Mouse (Mus musculus) layer of hippocampus, adult 18-20 months (tissue): Measurements from ENCODE around the gene Slc6a20b. TPM values are rescaled to one million over a fixed set of nuclear protein-coding genes. Genes with fewer than 3 reads are reported as not detected.
A peak's percentile ranks its signal among the peaks of the same experiment; 100 is the strongest.
"Not testable (repeated sequence)": the region's sequence is repeated elsewhere in the genome, so short reads cannot be mapped to it uniquely, and the experiment has no call there.

Source experiments
- DNase-seq, 2 experiments: peaks; one replicate each; pipeline ENCODE4 v3.0.0; 2022; ENCODE audit warnings: low spot score in 2 of 2
- long read RNA-seq: library from polyadenylated mRNA; stranded (forward); transcript quantifications from one replicate; pipeline ENCODE4 v2.0.0, GENCODE M21; 2021
- total RNA-seq, 2 experiments: library from RNA; stranded (reverse); gene quantifications; 2 replicates each; pipeline ENCODE4 v1.2.3; 2021

Slc6a20b gene
- total RNA-seq: under 1 TPM; 0.17 to 0.28 TPM
- long read RNA-seq: 0 reads

DNA sequence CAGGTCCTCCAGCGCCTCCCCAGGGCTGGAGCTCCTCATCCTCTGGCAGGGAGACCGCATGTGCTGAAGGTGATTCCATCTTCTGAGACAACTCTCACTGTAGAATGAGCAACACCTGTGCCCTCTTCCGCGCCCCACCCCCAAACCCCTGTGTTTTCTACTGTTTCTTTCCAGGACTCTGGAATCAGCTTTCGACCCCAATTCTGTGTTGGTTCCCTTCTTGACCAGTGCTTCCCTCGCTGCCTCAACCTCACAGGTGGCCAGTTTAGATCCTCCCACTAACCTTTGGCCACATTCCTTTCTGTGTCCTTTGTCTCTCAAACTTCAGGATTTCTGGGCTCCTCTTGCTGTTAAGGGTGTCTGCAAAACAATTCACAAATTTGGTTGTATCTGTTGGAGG lies at the start of gene Slc6a20b:
Slc6a20b (minus strand) TSS at position 285 of the 400 bp plus-strand sequence.
- no peak for DNase-seq

GRCm38 (mm10) chr9:123679198-123679597 lies 46.8 kb upstream of the Slc6a20b start:
- DNase-seq: no peak

- no peak for DNase-seq
These were observed 46.2 kb upstream of the Slc6a20b start, which contains the start of the genes Ccr9 and Slc6a20a for GRCm38 (mm10) chr9:123678327-123679105. TSS of gene Ccr9 (plus strand) at chr9:123678439. TSS of gene Slc6a20a (minus strand) at chr9:123678885.

DNA sequence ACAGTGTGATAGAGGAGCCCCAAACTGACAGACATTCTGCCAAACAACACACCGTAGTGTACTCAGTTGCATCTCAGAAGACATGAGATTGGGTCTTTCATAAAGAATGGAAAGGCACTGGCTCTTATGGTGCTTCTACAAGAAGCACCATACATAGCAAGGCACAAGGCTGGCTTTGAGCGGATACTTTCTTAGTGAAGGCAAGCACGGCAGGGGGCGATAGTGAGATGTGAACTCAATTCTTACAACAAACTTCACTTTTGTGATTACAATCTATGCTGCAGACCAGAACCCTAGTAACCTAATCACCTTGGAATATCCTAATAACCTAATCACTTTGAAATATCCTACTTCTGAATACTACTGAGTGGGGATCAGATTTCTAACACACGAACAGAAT lies 33.3 kb upstream of the Slc6a20b start:
- DNase-seq: peak in 1 of 2 experiments; percentile 52

DNA sequence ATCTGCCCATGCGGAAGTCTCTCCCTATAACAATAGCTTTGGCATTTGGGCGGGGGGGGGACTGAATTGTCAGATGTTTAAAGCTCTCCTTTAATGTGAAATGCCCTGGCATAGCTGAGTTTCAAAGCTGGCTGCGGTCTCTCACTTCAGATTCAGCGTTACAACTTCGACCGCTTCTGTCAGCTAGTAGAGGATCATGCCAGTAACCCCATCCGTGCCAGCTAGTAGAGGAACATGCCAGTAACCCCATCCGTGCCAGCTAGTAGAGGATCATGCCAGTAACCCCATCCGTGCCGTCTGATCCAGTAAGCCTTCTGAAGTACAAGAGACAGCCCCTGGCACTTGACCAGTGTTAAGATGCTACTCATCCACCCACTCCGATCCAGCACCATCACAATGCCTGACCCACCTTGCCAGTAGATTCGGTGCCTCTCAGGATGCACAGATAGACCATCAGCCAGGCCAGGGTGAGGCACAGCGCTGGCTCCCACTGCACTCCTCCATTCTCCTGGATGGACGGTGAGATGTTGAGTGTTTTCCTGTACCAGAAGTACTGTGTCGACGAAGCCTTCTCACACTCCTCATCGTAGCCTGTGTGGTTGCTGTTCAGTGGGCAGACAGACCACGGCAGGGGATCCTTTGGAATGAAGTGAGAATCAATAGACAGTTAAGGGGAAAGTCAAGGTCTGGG lies 27.8 kb upstream of the Slc6a20b start:
- DNase-seq: not testable (repeated sequence)

DNA sequence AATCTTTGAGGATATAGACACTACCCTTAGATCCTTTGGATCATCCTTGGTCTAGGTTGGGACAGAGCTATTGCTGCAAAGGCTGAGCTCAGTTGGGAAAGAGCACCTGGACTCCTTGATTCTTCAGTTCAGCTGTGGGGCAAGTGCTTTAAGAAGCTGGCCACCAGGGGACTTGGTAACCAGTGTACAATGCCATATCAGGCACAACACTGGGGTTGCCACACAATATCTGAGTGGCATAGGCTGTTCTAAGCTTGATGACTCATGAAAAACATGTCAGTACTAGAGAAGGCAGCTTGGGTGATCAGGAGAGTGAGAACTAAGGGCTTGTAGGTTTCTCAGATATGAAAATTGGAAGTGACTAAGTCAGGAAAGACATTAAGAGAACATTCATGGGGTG lies 26.6 kb upstream of the Slc6a20b start:
- DNase-seq: no peak

DNA sequence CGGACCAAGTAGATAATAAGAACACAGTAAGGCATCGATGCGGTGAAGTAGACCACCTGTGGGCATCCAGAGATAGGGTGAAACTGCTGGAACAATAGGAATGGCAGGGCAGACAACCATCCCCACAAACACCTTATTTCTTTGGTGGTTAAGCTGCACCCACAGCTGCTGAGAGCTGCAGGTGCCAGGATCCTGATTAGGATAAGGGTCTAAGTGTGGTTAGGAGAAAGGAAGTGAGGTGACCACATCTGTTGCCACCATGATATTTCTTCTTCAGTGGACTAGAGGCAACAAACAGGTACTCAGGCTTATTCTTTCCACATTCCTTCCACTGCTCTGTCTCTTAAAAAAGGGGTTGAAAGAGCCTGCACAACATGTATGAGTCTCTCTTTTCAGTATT lies 25.1 kb upstream of the Slc6a20b start:
- DNase-seq: no peak

- DNase-seq: no peak
These were observed 19.0 kb upstream of the Slc6a20b start for GRCm38 (mm10) chr9:123651369-123651768.

GRCm38 (mm10) chr9:123649785-123650511 lies 17.6 kb upstream of the Slc6a20b start:
- DNase-seq: no peak

DNA sequence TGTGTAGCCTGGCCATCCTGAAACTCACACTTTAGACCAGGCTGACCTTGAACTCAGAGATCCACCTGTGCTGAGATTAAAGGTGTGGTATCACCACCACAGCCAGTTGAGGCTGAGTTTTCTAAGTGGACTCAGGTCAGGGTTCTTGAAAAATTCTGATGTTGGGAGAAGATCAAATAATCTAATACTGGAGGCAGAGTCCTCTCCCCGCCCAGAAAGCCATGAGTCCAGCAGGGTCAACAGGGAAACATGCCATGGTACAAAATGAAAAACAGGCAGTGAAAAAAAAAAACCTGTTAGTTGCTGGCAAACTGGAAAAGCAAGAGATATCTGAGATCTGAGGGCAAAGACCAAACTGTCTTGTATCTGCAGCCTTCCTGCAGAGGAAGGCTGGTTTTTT lies 7.7 kb upstream of the Slc6a20b start:
- no peak for DNase-seq

GRCm38 (mm10) chr9:123638668-123639089 lies 6.3 kb upstream of the Slc6a20b start:
- DNase-seq: peak in 1 of 2 experiments; percentile 49

- no peak for DNase-seq
These were observed 5.9 kb upstream of the Slc6a20b start for GRCm38 (mm10) chr9:123638231-123638630.

GRCm38 (mm10) chr9:123636771-123637170 lies 4.4 kb upstream of the Slc6a20b start:
- no peak for DNase-seq

DNA sequence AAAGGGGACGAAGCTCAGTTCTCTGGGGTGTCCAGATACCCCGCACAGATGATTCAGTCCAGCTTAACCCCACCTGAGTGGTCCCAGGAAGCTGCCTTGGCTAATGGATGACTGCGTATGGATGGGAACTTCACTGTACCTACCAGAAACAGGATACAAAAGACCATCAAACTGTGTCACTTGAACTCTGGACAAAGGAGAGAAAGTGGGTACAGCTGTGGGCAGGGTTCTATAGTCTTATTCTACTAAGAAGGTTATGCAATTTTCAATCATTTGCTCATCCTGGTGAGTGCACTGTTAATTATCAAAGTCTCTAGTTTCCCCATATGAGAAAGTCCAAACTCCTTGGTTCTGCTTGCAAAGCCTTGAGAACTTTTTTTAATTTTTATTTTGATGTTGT lies 628 bp upstream of the Slc6a20b start:
- DNase-seq: no peak

DNA sequence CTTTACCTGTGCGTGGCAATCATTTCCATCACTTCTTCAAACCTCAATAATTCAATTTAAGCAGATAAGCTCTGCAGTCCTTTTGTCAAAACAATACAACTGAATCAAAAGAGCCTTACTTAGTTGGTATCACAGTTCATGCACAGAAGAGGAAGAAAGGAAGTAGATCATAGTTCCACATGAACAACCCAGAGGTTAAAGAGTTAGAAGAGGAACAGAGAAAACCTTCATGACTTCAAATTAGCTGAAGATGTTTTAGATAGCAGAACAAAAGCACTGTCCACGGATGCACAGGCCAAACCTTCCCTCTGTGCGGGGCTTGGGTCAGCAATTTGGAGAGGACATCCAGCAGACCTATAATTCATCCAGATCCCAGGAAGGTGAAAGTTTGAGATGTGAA lies 699 bp downstream of the Slc6a20b start:
- no peak for DNase-seq

DNA sequence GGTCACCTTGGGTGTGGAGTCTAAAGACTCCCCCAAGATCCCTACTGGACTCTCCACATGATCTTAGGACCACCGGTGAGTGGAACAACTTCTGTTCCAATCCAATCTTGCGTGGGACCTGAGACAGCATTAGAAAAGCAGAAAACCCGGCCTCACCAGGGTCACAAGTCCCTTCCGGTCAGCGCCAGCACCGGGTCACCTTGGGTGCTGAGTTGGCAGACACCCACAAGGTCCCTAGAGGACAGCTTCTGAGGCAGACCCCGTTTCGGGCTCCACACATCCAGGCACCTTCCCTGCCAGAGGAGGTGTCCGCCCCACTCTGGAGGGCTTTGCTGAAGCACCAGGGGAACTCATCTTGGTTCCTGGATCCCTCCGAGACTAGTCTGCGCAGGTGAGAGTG lies 6.5 kb downstream of the Slc6a20b start:
- no peak for DNase-seq

DNA sequence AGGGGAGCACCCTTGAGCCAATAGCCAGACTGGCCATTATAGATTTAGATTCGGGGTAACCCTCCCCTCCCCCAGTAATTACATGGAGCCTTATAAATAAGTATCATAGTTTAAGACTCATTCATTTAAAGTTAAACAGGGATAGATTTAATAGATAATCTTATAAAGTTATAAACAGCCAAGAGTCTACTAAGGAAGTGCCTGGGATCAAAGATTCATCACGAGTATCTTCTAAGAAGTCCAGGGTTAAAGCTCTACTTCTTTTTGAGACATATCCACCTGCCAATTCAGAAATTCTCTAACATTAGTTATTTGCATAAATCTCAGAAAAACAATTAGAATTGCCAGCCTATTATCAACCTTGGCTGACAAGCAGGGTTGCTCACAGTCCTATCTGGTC lies 7.6 kb downstream of the Slc6a20b start:
- DNase-seq: no peak

- DNase-seq: no peak
These were observed 11.9 kb downstream of the Slc6a20b start for GRCm38 (mm10) chr9:123620311-123621098.

DNA sequence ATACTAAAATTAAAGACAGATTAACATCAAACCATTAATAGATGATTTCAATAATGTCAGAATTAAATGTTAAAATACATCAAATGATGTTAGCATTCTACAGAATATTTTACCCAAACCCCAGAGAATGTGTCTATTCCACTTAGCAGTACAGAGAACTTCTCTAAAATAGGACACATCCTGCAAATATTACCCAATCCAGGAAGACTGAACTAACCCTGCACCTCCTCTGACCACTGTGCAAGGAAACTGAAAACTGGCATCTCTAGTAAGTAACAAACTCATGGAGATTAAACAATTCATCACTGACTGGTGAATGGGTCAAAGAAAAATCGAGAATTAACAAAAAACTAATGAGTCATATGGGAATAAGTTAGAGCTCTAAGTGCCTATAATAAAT lies 30.8 kb downstream of the Slc6a20b start:
- DNase-seq: no peak

GRCm38 (mm10) chr9:123597376-123597775 lies 35.0 kb downstream of the Slc6a20b start:
- no peak for DNase-seq

DNA sequence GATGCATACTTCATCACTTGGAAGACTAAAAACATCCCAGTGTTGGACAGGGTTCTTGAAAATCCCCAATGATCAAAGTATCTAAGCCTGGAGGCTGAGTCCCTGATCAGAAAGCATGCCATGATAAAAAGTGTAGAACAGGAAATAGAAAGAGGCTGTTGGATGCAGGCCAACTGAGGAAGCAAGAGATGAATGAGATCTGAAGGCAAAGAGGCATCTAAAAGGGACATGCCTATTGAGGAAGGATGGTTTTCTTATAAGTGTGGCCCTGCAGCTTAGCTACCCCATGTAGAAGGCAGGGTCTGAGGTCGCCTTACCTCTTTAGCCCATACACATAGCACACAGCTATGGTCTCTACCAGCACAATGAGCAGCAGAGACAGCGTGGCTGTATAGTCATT lies 35.5 kb downstream of the Slc6a20b start:
- no peak for DNase-seq
